Mouse (Mus musculus) embryonic facial prominence, embryonic 12.5 days (tissue): ENCODE data around the gene Wapl. TPM values are rescaled to one million over a fixed set of nuclear protein-coding genes. Genes with fewer than 3 reads are reported as not detected.
A peak's percentile ranks its signal among the peaks of the same experiment; 100 is the strongest.

Experiments used
- ATAC-seq: fragments of 200-750 bp; cut with Nextera tagmentation; 2 replicates; pipeline ENCODE4 v1.8.0; 2017; ENCODE audit not compliant: insufficient number of reproducible peaks, insufficient read depth, low FRiP score, low TSS enrichment
- H3K27ac ChIP-seq: fragments of 300-500 bp; sonication (generic); 2 replicates; pipeline ENCODE4 v1.5.1; 2016; ENCODE audit warnings: mild to moderate bottlenecking
- H3K27me3 ChIP-seq: fragments of 300-500 bp; sonication (generic); 2 replicates; pipeline ENCODE4 v1.6.1; 2016; ENCODE audit warnings: mild to moderate bottlenecking, moderate library complexity
- H3K36me3 ChIP-seq: fragments of 300-500 bp; sonication (generic); 2 replicates; pipeline ENCODE4 v1.6.1; 2016; ENCODE audit warnings: mild to moderate bottlenecking
- H3K4me1 ChIP-seq: fragments of 300-500 bp; sonication (generic); 2 replicates; pipeline ENCODE4 v1.6.1; 2016
- H3K4me2 ChIP-seq: fragments of 300-500 bp; sonication (generic); replicated peaks from 2 replicates; pipeline ENCODE4 v1.6.1; 2016; ENCODE audit warnings: mild to moderate bottlenecking, moderate library complexity
- H3K4me3 ChIP-seq: fragments of 300-500 bp; sonication (generic); 2 replicates; pipeline ENCODE4 v1.5.1; 2016; ENCODE audit warnings: mild to moderate bottlenecking
- H3K9ac ChIP-seq: fragments of 300-500 bp; sonication (generic); 2 replicates; pipeline ENCODE4 v1.6.1; 2016; ENCODE audit warnings: mild to moderate bottlenecking, moderate library complexity
- H3K9me3 ChIP-seq: fragments of 300-500 bp; sonication (generic); 2 replicates; pipeline ENCODE4 v1.6.1; 2016; ENCODE audit warnings: mild to moderate bottlenecking, moderate library complexity
- WGBS: fragments of 180-500 bp; shearing (Covaris S2); methylation state at CpG from one replicate; pipeline ENCODE4 v1.1.7; 2016; 5-methylcytosine and 5-hydroxymethylcytosine counted together
- polyA plus RNA-seq: library from polyadenylated mRNA; unstranded; fragments of >200 nt; fragmentation: Nextera tagmentation; extraction: Ambion mirVana; gene quantifications from 2 replicates; pipeline ENCODE4 v1.2.1, GENCODE M21; 2016

Gene Wapl
- polyA plus RNA-seq: 33.1 and 36.1 TPM in 2 replicates

GRCm38 (mm10) chr14:34673395-34674228 is at the start of gene Wapl:
Gene Wapl (plus strand): TSS chr14:34673928.
- peak within 1 kb of the TSS; percentile 86 for H3K4me2 ChIP-seq
- peak; percentile 98 for ATAC-seq
- H3K9ac ChIP-seq: peak within 1 kb of the TSS; percentile 98
- peak within 1 kb of the TSS; percentile 95 for H3K27ac ChIP-seq
- peak within 1 kb of the TSS; percentile 96 for H3K4me3 ChIP-seq
- no peaks in the 10 kb centered on the region for H3K27me3 ChIP-seq
- 0 out of 2 replicates have a peak, but pooled peaks cover 7% of the 10 kb centered on the region for H3K4me1 ChIP-seq
- H3K36me3 ChIP-seq: peaks cover 9% of the 10 kb centered on the region
- no peaks in the 10 kb centered on the region for H3K9me3 ChIP-seq
- WGBS: under 1% methylated on average over 87 of the region's 90 CpGs

GRCm38 (mm10) chr14:34626824-34627223 is 46.9 kb upstream of the Wapl start:
- Histone ChIP-seq H3K9ac (no peak overlapping the region), H3K36me3 (no peaks in the 10 kb centered on the region), H3K27ac (no peak overlapping the region), H3K9me3 (no peaks in the 10 kb centered on the region), H3K4me2 (no peak overlapping the region), H3K4me3 (no peak overlapping the region), H3K27me3 (no peaks in the 10 kb centered on the region), H3K4me1 (no peaks in the 10 kb centered on the region)
- no peak for ATAC-seq
- WGBS: 83% methylated on average over 7 of the region's 7 CpGs

GRCm38 (mm10) chr14:34632722-34633448 is 40.8 kb upstream of the Wapl start:
- Histone ChIP-seq H3K4me3 (no peak overlapping the region), H3K4me1 (no peaks in the 10 kb centered on the region), H3K27ac (no peak overlapping the region), H3K9ac (no peak overlapping the region), H3K27me3 (no peaks in the 10 kb centered on the region), H3K36me3 (no peaks in the 10 kb centered on the region), H3K9me3 (no peaks in the 10 kb centered on the region), H3K4me2 (no peak overlapping the region)
- 73% methylated on average over 10 of the region's 10 CpGs for WGBS
- ATAC-seq: no peak

- H3K4me1 ChIP-seq: no peaks in the 10 kb centered on the region
- H3K27me3 ChIP-seq: no peaks in the 10 kb centered on the region
- no peaks in the 10 kb centered on the region for H3K36me3 ChIP-seq
- H3K27ac ChIP-seq: no peak overlapping the region
- H3K9me3 ChIP-seq: no peaks in the 10 kb centered on the region
- no peak overlapping the region for H3K4me3 ChIP-seq
- no peak overlapping the region for H3K4me2 ChIP-seq
- 24% methylated on average over 7 of the region's 7 CpGs for WGBS
- no peak for ATAC-seq
- H3K9ac ChIP-seq: no peak overlapping the region
These were observed 38.5 kb upstream of the Wapl start for GRCm38 (mm10) chr14:34635192-34635591.

GRCm38 (mm10) chr14:34635721-34636120 is 38.0 kb upstream of the Wapl start:
- no peak overlapping the region for H3K9ac ChIP-seq
- H3K4me3 ChIP-seq: no peak overlapping the region
- no peaks in the 10 kb centered on the region for H3K36me3 ChIP-seq
- no peaks in the 10 kb centered on the region for H3K4me1 ChIP-seq
- H3K27ac ChIP-seq: no peak overlapping the region
- WGBS: 86% methylated on average over 6 of the region's 6 CpGs
- H3K4me2 ChIP-seq: no peak overlapping the region
- ATAC-seq: no peak
- H3K27me3 ChIP-seq: no peaks in the 10 kb centered on the region
- H3K9me3 ChIP-seq: no peaks in the 10 kb centered on the region

GRCm38 (mm10) chr14:34644140-34644539 is 29.6 kb upstream of the Wapl start:
- H3K36me3 ChIP-seq: no peaks in the 10 kb centered on the region
- 71% methylated on average over 7 of the region's 7 CpGs for WGBS
- H3K9ac ChIP-seq: no peak overlapping the region
- no peak overlapping the region for H3K27ac ChIP-seq
- H3K4me2 ChIP-seq: no peak overlapping the region
- no peaks in the 10 kb centered on the region for H3K9me3 ChIP-seq
- no peak for ATAC-seq
- H3K27me3 ChIP-seq: no peaks in the 10 kb centered on the region
- no peak overlapping the region for H3K4me3 ChIP-seq
- H3K4me1 ChIP-seq: no peaks in the 10 kb centered on the region

GRCm38 (mm10) chr14:34647870-34648475 is 25.8 kb upstream of the Wapl start:
- H3K4me1 ChIP-seq: no peaks in the 10 kb centered on the region
- ATAC-seq: no peak
- H3K27me3 ChIP-seq: no peaks in the 10 kb centered on the region
- H3K9ac ChIP-seq: no peak overlapping the region
- H3K36me3 ChIP-seq: no peaks in the 10 kb centered on the region
- 82% methylated on average over 8 of the region's 8 CpGs for WGBS
- H3K27ac ChIP-seq: no peak overlapping the region
- no peak overlapping the region for H3K4me3 ChIP-seq
- H3K4me2 ChIP-seq: no peak overlapping the region
- no peaks in the 10 kb centered on the region for H3K9me3 ChIP-seq

GRCm38 (mm10) chr14:34657131-34657530 is 16.6 kb upstream of the Wapl start:
- H3K9ac ChIP-seq: no peak overlapping the region
- no peak overlapping the region for H3K4me2 ChIP-seq
- H3K27me3 ChIP-seq: peaks cover 33% of the 10 kb centered on the region
- no peaks in the 10 kb centered on the region for H3K9me3 ChIP-seq
- no peak overlapping the region for H3K4me3 ChIP-seq
- WGBS: 96% methylated on average over 5 of the region's 5 CpGs
- no peak overlapping the region for H3K27ac ChIP-seq
- peaks cover 6% of the 10 kb centered on the region; the same call in 1 of the 2 replicates for H3K4me1 ChIP-seq
- no peaks in the 10 kb centered on the region for H3K36me3 ChIP-seq
- ATAC-seq: no peak

GRCm38 (mm10) chr14:34660351-34660787 is 13.4 kb upstream of the Wapl start:
- H3K9ac ChIP-seq: no peak overlapping the region
- H3K4me2 ChIP-seq: no peak overlapping the region
- H3K4me1 ChIP-seq: peaks cover 9% of the 10 kb centered on the region; the same call in 1 of the 2 replicates
- no peak overlapping the region for H3K27ac ChIP-seq
- ATAC-seq: no peak
- no peaks in the 10 kb centered on the region for H3K9me3 ChIP-seq
- no peaks in the 10 kb centered on the region for H3K36me3 ChIP-seq
- WGBS: 36% methylated on average over 7 of the region's 7 CpGs
- H3K4me3 ChIP-seq: no peak overlapping the region
- peaks cover 49% of the 10 kb centered on the region for H3K27me3 ChIP-seq

- Histone ChIP-seq H3K4me1 (peaks cover 9% of the 10 kb centered on the region; the same call in 1 of the 2 replicates), H3K9me3 (no peaks in the 10 kb centered on the region), H3K27me3 (peaks cover 49% of the 10 kb centered on the region), H3K27ac (no peak overlapping the region), H3K4me3 (peak overlapping the region; percentile 45), H3K36me3 (no peaks in the 10 kb centered on the region), H3K9ac (0 out of 2 replicates have a peak overlapping the region, but pooled peaks have one; percentile 4), H3K4me2 (peak overlapping the region; percentile 83)
- 10% methylated on average over 22 of the region's 22 CpGs for WGBS
- ATAC-seq: no peak
These were observed 12.7 kb upstream of the Wapl start for GRCm38 (mm10) chr14:34660788-34661591.
